In genomic region chr4:133440377-133440795, GRCm38 (mm10) we compare ENCODE assay signal across 8 mouse cellular contexts. TPM values are rescaled to one million over a fixed set of nuclear protein-coding genes. Genes with fewer than 3 reads are reported as not detected.
DNase-seq lines count a peak whose midpoint lies in the region; ATAC-seq and TF ChIP-seq lines count a peak whose summit lies in the region.

No protein-coding gene starts in this region.

- H3K27ac ChIP-seq in bone marrow macrophage, adult 2 months (ENCODE audit: insufficient read depth, low read depth, low read length): no peak overlapping the region
- no peak overlapping the region for H3K27ac ChIP-seq in heart, postnatal 0 days (ENCODE audit: low read depth)
- peak overlapping the region; percentile 91 for H3K27ac ChIP-seq in midbrain, embryonic 11.5 days (ENCODE audit: low read depth, low read length)

- intact Hi-C loops in heart, postnatal 36 days (cut with DNase I): no loop called here

- DNase-seq in heart, adult 11 months: peak; percentile 94
- DNase-seq in heart, postnatal 36 days: no peak
- DNase-seq in heart, postnatal 0 days (ENCODE audit: low spot score): no peak
- DNase-seq in midbrain, embryonic 11.5 days (ENCODE audit: low spot score, missing footprints): no peak
- no peak for DNase-seq in cerebellum, adult 8-10 months
- DNase-seq in gastrocnemius, postnatal 25 days: no peak
- DNase-seq in kidney, postnatal 14 days: no peak

- no peak for TF ChIP-seq EP300 in heart, postnatal 0 days (IDR thresholded peaks at IDR 0.05; ENCODE audit: low read depth)

- 12% methylated on average over 6 of the region's 6 CpGs for WGBS in heart, postnatal 0 days
- WGBS in midbrain, embryonic 11.5 days: 9% methylated on average over 6 of the region's 6 CpGs

- H3K4me2 ChIP-seq in heart, postnatal 0 days (ENCODE audit: low read depth, low read length): peak overlapping the region; percentile 24
- peak overlapping the region; percentile 44 for H3K4me2 ChIP-seq in midbrain, embryonic 11.5 days

- H3K9ac ChIP-seq in heart, postnatal 0 days (replicated peaks; ENCODE audit: low read depth, low read length): no peak overlapping the region
- H3K9ac ChIP-seq in midbrain, embryonic 11.5 days (ENCODE audit: low read length): peak overlapping the region; percentile 56; the same call in 1 of the 2 replicates

- no peak for ATAC-seq in heart, postnatal 0 days (ENCODE audit: insufficient read depth, low read depth)
- peak; percentile 81 for ATAC-seq in midbrain, embryonic 11.5 days (ENCODE audit: low FRiP score)

- peak overlapping the region; percentile 35 for H3K4me3 ChIP-seq in bone marrow macrophage, adult 2 months (ENCODE audit: insufficient read depth, low read length)
- no peak overlapping the region for H3K4me3 ChIP-seq in heart, postnatal 0 days (ENCODE audit: low read depth, low read length)
- H3K4me3 ChIP-seq in midbrain, embryonic 11.5 days (ENCODE audit: low read depth, low read length): peak overlapping the region; percentile 14; the same call in 1 of the 2 replicates

- TF ChIP-seq POLR2A in bone marrow macrophage, adult 2 months (IDR thresholded peaks at IDR 0.05; ENCODE audit: borderline replicate concordance, low read depth, low read length): no peak

- H3K27me3 ChIP-seq in heart, postnatal 0 days (ENCODE audit: control insufficient read depth, insufficient read depth, low read length): no peaks in the 10 kb centered on the region
- H3K27me3 ChIP-seq in midbrain, embryonic 11.5 days (ENCODE audit: control insufficient read depth, insufficient read depth, low read length): no peaks in the 10 kb centered on the region

- H3K36me3 ChIP-seq in heart, postnatal 0 days (replicated peaks; ENCODE audit: control insufficient read depth, insufficient read depth, low read length): no peaks in the 10 kb centered on the region
- no peaks in the 10 kb centered on the region for H3K36me3 ChIP-seq in midbrain, embryonic 11.5 days (ENCODE audit: control insufficient read depth, insufficient read depth, low read length)

- no peak for TF ChIP-seq CTCF in bone marrow macrophage, adult 2 months (IDR thresholded peaks at IDR 0.05; ENCODE audit: low read depth, low read length)
- TF ChIP-seq CTCF in heart, postnatal 0 days (IDR thresholded peaks at IDR 0.05; ENCODE audit: low read depth): no peak

- no peaks in the 10 kb centered on the region for H3K9me3 ChIP-seq in heart, postnatal 0 days (replicated peaks; ENCODE audit: control insufficient read depth, low read length)
- no peaks in the 10 kb centered on the region for H3K9me3 ChIP-seq in midbrain, embryonic 11.5 days (ENCODE audit: control insufficient read depth, low read length)

- 0 out of 2 replicates have a peak, but pooled peaks cover 2% of the 10 kb centered on the region for H3K4me1 ChIP-seq in bone marrow macrophage, adult 2 months (ENCODE audit: control insufficient read depth, insufficient read depth, low read length)
- H3K4me1 ChIP-seq in heart, postnatal 0 days (ENCODE audit: control insufficient read depth, insufficient read depth): peaks cover 5% of the 10 kb centered on the region; the same call in 1 of the 2 replicates
- peaks cover 15% of the 10 kb centered on the region for H3K4me1 ChIP-seq in midbrain, embryonic 11.5 days (ENCODE audit: control insufficient read depth, insufficient read depth, low read length)

RNA-seq across cellular contexts. Expression of gene Tent5b, which starts 39.5 kb away (rescaled TPM):
- 1 to 10 TPM; 2.1 to 2.2 TPM for total RNA-seq in heart, postnatal 36 days (2021)
- polyA plus RNA-seq in bone marrow macrophage, adult 2 months (2012; ENCODE audit: insufficient read depth, insufficient read length, missing spikeins): not detected in 2 replicates
- 33.3 and 48.2 TPM in 2 replicates for total RNA-seq in heart, postnatal 0 days (2014; rRNA removed; ENCODE audit: low replicate concordance)
- 0.78 and 1.4 TPM in 2 replicates for polyA plus RNA-seq in heart, postnatal 0 days (2015; fragmentation: Nextera tagmentation; extraction: Ambion mirVana)
- 0.22 and 0.53 TPM in 2 replicates for polyA plus RNA-seq in midbrain, embryonic 11.5 days (2014; fragmentation: Nextera tagmentation; extraction: Ambion mirVana)
- total RNA-seq in gastrocnemius, postnatal 25 days (2021): 1 to 10 TPM in 1 of 2 experiments, under 1 TPM in 1; 0.38 to 1.2 TPM

RNA-seq across cellular contexts. Expression of gene Trnp1, which starts 58.0 kb away (rescaled TPM):
- 1 to 10 TPM; 1.7 to 2.0 TPM for total RNA-seq in heart, postnatal 36 days (2021)
- polyA plus RNA-seq in bone marrow macrophage, adult 2 months (2012; ENCODE audit: insufficient read depth, insufficient read length, missing spikeins): 1.0 TPM in 1 of 2 replicates, not detected in the other
- total RNA-seq in heart, postnatal 0 days (2014; rRNA removed; ENCODE audit: low replicate concordance): 4.1 and 9.8 TPM in 2 replicates
- 1.8 and 2.7 TPM in 2 replicates for polyA plus RNA-seq in heart, postnatal 0 days (2015; fragmentation: Nextera tagmentation; extraction: Ambion mirVana)
- polyA plus RNA-seq in midbrain, embryonic 11.5 days (2014; fragmentation: Nextera tagmentation; extraction: Ambion mirVana): 1.5 TPM in 2 replicates
- total RNA-seq in gastrocnemius, postnatal 25 days (2021): under 1 TPM; 0.77 to 0.96 TPM

Comparison
In these comparisons a context has a peak if more than half of its experiments do, and no peak if none do; other contexts are left out.
1. RNA of gene Tent5b, which starts 39.5 kb away (total RNA-seq): 33.3 to 48.2 TPM in heart, postnatal 0 days; 2.1 to 2.2 TPM in heart, postnatal 36 days and 0.38 to 1.2 TPM in gastrocnemius, postnatal 25 days; every median in the first group is over 10 times any median in the second.